Mouse (Mus musculus) adrenal gland, adult 8-10 months (tissue): ENCODE measurements around the gene Trim11. TPM values are rescaled to one million over a fixed set of nuclear protein-coding genes. Genes with fewer than 3 reads are reported as not detected.

Experiments used
- DNase-seq: peaks from one replicate; pipeline ENCODE4 v3.0.0; 2022
- microRNA-seq, 2 experiments: library from miRNA; unstranded; fragments of <30 nt; microRNA quantifications; one replicate each; pipeline ENCODE4 v1.2.0; 2022
- total RNA-seq, 4 experiments: library from RNA; stranded (reverse); gene quantifications; 2 replicates each; pipeline ENCODE4 v1.2.4; 2022

The Trim11 gene
- total RNA-seq, 4 experiments from 2014 or later = 23.2 to 38.7 (median 31.3) TPM

DNA sequence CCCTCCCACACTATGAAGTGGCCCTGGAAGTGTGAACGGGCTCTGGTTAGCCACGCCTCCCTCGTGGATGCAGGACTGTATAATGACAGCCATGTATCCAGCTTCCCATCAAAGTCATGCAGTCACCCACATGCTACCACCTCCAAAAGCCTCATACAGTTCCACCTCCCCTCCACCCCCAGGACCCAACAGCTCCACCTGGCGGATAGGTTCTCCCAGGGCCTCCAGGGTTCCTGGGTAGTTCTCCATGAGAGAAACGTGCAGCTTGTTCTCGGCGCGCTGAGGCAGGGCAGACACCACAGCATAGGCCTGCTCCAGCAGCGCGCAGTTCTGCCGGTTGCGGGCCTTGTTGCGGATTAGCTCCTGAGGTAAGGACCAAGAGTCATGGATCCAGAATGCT, 51.1 kb downstream of the Trim11 start:
- DNase-seq = no peak

Small RNAs within 50 kb of the gene (microRNA-seq; reads per million reads assigned to microRNA genes)
- 0.18 to 0.50 reads per million in 2 experiments for gene Gm44313

Other genes with a start within 250 kb of the Trim11 start
- gene Olfr317, start 238.9 kb upstream of the Trim11 start, total RNA-seq = not detected
- gene Olfr316, start 225.4 kb upstream of the Trim11 start, total RNA-seq = not detected
- gene Olfr315, start 204.9 kb upstream of the Trim11 start, total RNA-seq = not detected
- gene Olfr314, start 195.1 kb upstream of the Trim11 start, total RNA-seq = not detected
- gene Fam183b, start 176.1 kb upstream of the Trim11 start, total RNA-seq = 1 to 10 TPM; 2.4 to 3.7 (median 2.9) TPM
- not detected for gene Olfr313, start 163.1 kb upstream of the Trim11 start, total RNA-seq
- gene Olfr312, start 148.9 kb upstream of the Trim11 start, total RNA-seq = not detected
- gene Olfr311, start 138.8 kb upstream of the Trim11 start, total RNA-seq = not detected
- 10 to 100 TPM in 2 of 4 experiments, 1 to 10 TPM in 2; 4.4 to 15.0 (median 10.3) TPM for gene Gm12258, start 130.9 kb upstream of the Trim11 start, total RNA-seq
- gene 2810021J22Rik, start 110.9 kb upstream of the Trim11 start, total RNA-seq = 10 to 100 TPM in 1 of 4 experiments, 1 to 10 TPM in 3; 4.7 to 10.8 (median 7.9) TPM
- 1 to 10 TPM; 3.8 to 6.3 (median 5.8) TPM for gene Zfp39, start 73.9 kb upstream of the Trim11 start, total RNA-seq
- gene Btnl10, start 60.2 kb upstream of the Trim11 start, total RNA-seq = not detected
- gene Rnf187, start 39.2 kb upstream of the Trim11 start, total RNA-seq = 100 to 1,000 TPM; 179 to 200 (median 190) TPM
- gene Hist3h2ba, start 29.2 kb upstream of the Trim11 start, total RNA-seq = 10 to 100 TPM in 2 of 4 experiments, 1 to 10 TPM in 2; 3.3 to 12.2 (median 7.8) TPM
- gene Hist3h2a, start 23.4 kb upstream of the Trim11 start, total RNA-seq = 10 to 100 TPM; 18.8 to 28.5 (median 26.2) TPM
- gene Trim17, start 23.4 kb upstream of the Trim11 start, total RNA-seq = under 1 TPM; 0.21 to 0.59 (median 0.46) TPM
- gene Obscn, start 158.3 kb downstream of the Trim11 start, total RNA-seq = 1 to 10 TPM; 1.5 to 2.2 (median 1.6) TPM
- gene Iba57, start 185.6 kb downstream of the Trim11 start, total RNA-seq = 10 to 100 TPM; 19.3 to 23.3 (median 21.1) TPM
- gene Gjc2, start 205.1 kb downstream of the Trim11 start, total RNA-seq = 1 to 10 TPM in 2 of 4 experiments, under 1 TPM in 2; 0.66 to 1.4 (median 1.2) TPM
- gene Guk1, start 214.1 kb downstream of the Trim11 start, total RNA-seq = 10 to 100 TPM; 67.1 to 80.4 (median 72.1) TPM
- 10 to 100 TPM; 46.0 to 53.6 (median 47.1) TPM for gene Mrpl55, start 224.4 kb downstream of the Trim11 start, total RNA-seq
- 10 to 100 TPM; 25.8 to 31.2 (median 29.6) TPM for gene 2310033P09Rik, start 230.2 kb downstream of the Trim11 start, total RNA-seq